In genomic region chr13:112043524-112044246, GRCm38 (mm10) we compare ENCODE assay signal across 18 mouse cellular contexts.
DNase-seq lines count a peak whose midpoint lies in the region; ATAC-seq and TF ChIP-seq lines count a peak whose summit lies in the region.
"Had no signal": no experiment of that assay in that cellular context is flagged by ENCODE, and none has a peak within 500 bp of the region (broad histone marks: within the 10 kb centered on the region; RNA-seq: fewer than 3 reads in every experiment).

No protein-coding gene starts in this region.

- peak; percentile 70; the same call in 1 of the 2 replicates for ATAC-seq in stomach, embryonic 15.5 days (ENCODE audit: insufficient read depth, low FRiP score, low read depth)
- no peak for ATAC-seq in stomach, postnatal 0 days (ENCODE audit: low FRiP score, low TSS enrichment)
- peak; percentile 72 for ATAC-seq in intestine, embryonic 16.5 days
- ATAC-seq in liver, postnatal 0 days = peak; percentile 88

- no peak for DNase-seq in stomach, postnatal 0 days (ENCODE audit: low spot score)
- DNase-seq in liver, postnatal 0 days = peak; percentile 67
- no peak for DNase-seq in ovary, postnatal 36 days (ENCODE audit: low spot score)
- DNase-seq in right cerebral cortex, adult 2 months (ENCODE audit: low spot score in 2 of 2) = no peak
- DNase-seq in embryo, embryonic 10 days (ENCODE audit: low spot score) = no peak
- DNase-seq: adrenal gland, adult 2 months; cerebellum, postnatal 14 days; gastrocnemius, postnatal 36 days; kidney, adult 2 months; layer of hippocampus, postnatal 36 days; left cerebral cortex, postnatal 4 days; lung, adult 2 months had no signal

- H3K27ac ChIP-seq in stomach, embryonic 15.5 days = no peak overlapping the region
- H3K27ac ChIP-seq in stomach, postnatal 0 days (replicated peaks) = no peak overlapping the region
- H3K27ac ChIP-seq in intestine, embryonic 16.5 days (ENCODE audit: low read length) = no peak overlapping the region
- peak overlapping the region; percentile 73 for H3K27ac ChIP-seq in liver, postnatal 0 days (ENCODE audit: low read depth)
- H3K27ac ChIP-seq: embryonic facial prominence, embryonic 10.5 days; hindbrain, embryonic 14.5 days; neural tube, embryonic 12.5 days had no signal

- H3K9me3 ChIP-seq in stomach, embryonic 15.5 days = no peaks in the 10 kb centered on the region
- H3K9me3 ChIP-seq in stomach, postnatal 0 days (ENCODE audit: control insufficient read depth, low read length) = no peaks in the 10 kb centered on the region
- no peaks in the 10 kb centered on the region for H3K9me3 ChIP-seq in intestine, embryonic 16.5 days (ENCODE audit: control insufficient read depth, low read length)
- no peaks in the 10 kb centered on the region for H3K9me3 ChIP-seq in liver, postnatal 0 days (ENCODE audit: low read length)
- H3K9me3 ChIP-seq: embryonic facial prominence, embryonic 10.5 days; G1E; neural tube, embryonic 12.5 days had no signal

- TF ChIP-seq CTCF in stomach, postnatal 0 days (IDR thresholded peaks at IDR 0.05; ENCODE audit: low read depth) = no peak
- no peak for TF ChIP-seq CTCF in liver, postnatal 0 days (IDR thresholded peaks at IDR 0.05; ENCODE audit: low read depth)

- 93% methylated on average over 13 of the region's 13 CpGs for WGBS in stomach, embryonic 15.5 days
- WGBS in stomach, postnatal 0 days = 90% methylated on average over 13 of the region's 13 CpGs
- WGBS in intestine, embryonic 16.5 days = 92% methylated on average over 13 of the region's 13 CpGs
- WGBS in liver, postnatal 0 days (ENCODE audit: insufficient replicate concordance) = 87% methylated on average over 13 of the region's 13 CpGs

- no peaks in the 10 kb centered on the region for H3K27me3 ChIP-seq in stomach, embryonic 15.5 days (replicated peaks)
- no peaks in the 10 kb centered on the region for H3K27me3 ChIP-seq in stomach, postnatal 0 days (ENCODE audit: control insufficient read depth, insufficient read depth, low read length)
- no peaks in the 10 kb centered on the region for H3K27me3 ChIP-seq in intestine, embryonic 16.5 days (replicated peaks; ENCODE audit: control insufficient read depth, insufficient read depth, low read length)
- H3K27me3 ChIP-seq in liver, postnatal 0 days (ENCODE audit: insufficient read depth, low read length) = no peaks in the 10 kb centered on the region
- H3K27me3 ChIP-seq: neural tube, embryonic 12.5 days had no signal

- no peak overlapping the region for H3K9ac ChIP-seq in stomach, embryonic 15.5 days
- H3K9ac ChIP-seq in stomach, postnatal 0 days (ENCODE audit: low read length) = no peak overlapping the region
- no peak overlapping the region for H3K9ac ChIP-seq in intestine, embryonic 16.5 days (ENCODE audit: low read depth, low read length)
- no peak overlapping the region; the same call in 1 of the 2 replicates for H3K9ac ChIP-seq in liver, postnatal 0 days (replicated peaks)
- H3K9ac ChIP-seq: hindbrain, embryonic 14.5 days; neural tube, embryonic 12.5 days had no signal

- H3K4me3 ChIP-seq in stomach, embryonic 15.5 days (replicated peaks) = no peak overlapping the region
- H3K4me3 ChIP-seq in stomach, postnatal 0 days (ENCODE audit: low read depth, low read length) = no peak overlapping the region
- no peak overlapping the region for H3K4me3 ChIP-seq in intestine, embryonic 16.5 days (ENCODE audit: low read length)
- H3K4me3 ChIP-seq in liver, postnatal 0 days (ENCODE audit: low read depth, low read length) = no peak overlapping the region
- H3K4me3 ChIP-seq: embryonic facial prominence, embryonic 10.5 days; neural tube, embryonic 12.5 days had no signal

- no peaks in the 10 kb centered on the region for H3K4me1 ChIP-seq in stomach, embryonic 15.5 days
- H3K4me1 ChIP-seq in stomach, postnatal 0 days (replicated peaks; ENCODE audit: control insufficient read depth, insufficient read depth) = no peaks in the 10 kb centered on the region
- peaks cover 11% of the 10 kb centered on the region for H3K4me1 ChIP-seq in intestine, embryonic 16.5 days (ENCODE audit: control insufficient read depth, insufficient read depth, low read length)
- peaks cover 31% of the 10 kb centered on the region for H3K4me1 ChIP-seq in liver, postnatal 0 days (ENCODE audit: insufficient read depth)
- H3K4me1 ChIP-seq: neural tube, embryonic 12.5 days had no signal

- no peak for TF ChIP-seq EP300 in stomach, postnatal 0 days (optimal IDR thresholded peaks at IDR 0.05)
- TF ChIP-seq EP300 in liver, postnatal 0 days (IDR thresholded peaks at IDR 0.05; ENCODE audit: low read depth) = peak; percentile 94

- no peak overlapping the region for H3K4me2 ChIP-seq in stomach, embryonic 15.5 days
- H3K4me2 ChIP-seq in stomach, postnatal 0 days (replicated peaks; ENCODE audit: low read depth) = no peak overlapping the region
- no peak overlapping the region for H3K4me2 ChIP-seq in intestine, embryonic 16.5 days (ENCODE audit: low read depth, low read length)
- 0 out of 2 replicates have a peak overlapping the region, but pooled peaks have one; percentile 26 for H3K4me2 ChIP-seq in liver, postnatal 0 days (ENCODE audit: low read depth, low read length)
- H3K4me2 ChIP-seq: hindbrain, embryonic 14.5 days; neural tube, embryonic 12.5 days had no signal

- H3K36me3 ChIP-seq in stomach, embryonic 15.5 days = no peaks in the 10 kb centered on the region
- no peaks in the 10 kb centered on the region for H3K36me3 ChIP-seq in stomach, postnatal 0 days (ENCODE audit: control insufficient read depth, insufficient read depth, low read length)
- H3K36me3 ChIP-seq in intestine, embryonic 16.5 days (ENCODE audit: control insufficient read depth, insufficient read depth, low read length) = no peaks in the 10 kb centered on the region
- no peaks in the 10 kb centered on the region for H3K36me3 ChIP-seq in liver, postnatal 0 days (replicated peaks; ENCODE audit: insufficient read depth, low read length)
- H3K36me3 ChIP-seq: embryonic facial prominence, embryonic 10.5 days; G1E; neural tube, embryonic 12.5 days had no signal
